Mouse (Mus musculus) heart, postnatal 25 days (tissue): ENCODE measurements around the gene Fgd2. TPM values are rescaled to one million over a fixed set of nuclear protein-coding genes. Genes with fewer than 3 reads are reported as not detected.

Experiments
- DNase-seq: peaks from one replicate; pipeline ENCODE4 v3.0.0; 2022; ENCODE audit warnings: low spot score
- intact Hi-C: fragments of 180-260 bp; cut with DNase I; formaldehyde crosslinking; loops from one replicate; pipeline ENCODE4 v1.15.1; 2025
- total RNA-seq, 2 experiments: library from RNA; stranded (reverse); gene quantifications; 2 replicates each; pipeline ENCODE4 v1.2.3; 2021

Gene Fgd2
- total RNA-seq, 2 experiments from 2014 or later, result 1.8 to 2.7 TPM

- intact Hi-C loops, result no loop called here
- DNase-seq, result no peak
These were observed 58.2 kb downstream of the Fgd2 start for GRCm38 (mm10) chr17:29418758-29419380.

- DNase-seq, result no peak
- intact Hi-C loops, result loop anchor here (5.0 kb wide), 1 partner anchor 37 kb away; no protein-coding TSS in a partner anchor
These were observed 59.4 kb downstream of the Fgd2 start for GRCm38 (mm10) chr17:29419976-29420739.

GRCm38 (mm10) chr17:29421319-29421718 is 60.6 kb downstream of the Fgd2 start:
- intact Hi-C loops, result loop anchor here (5.0 kb wide), 1 partner anchor 36 kb away; no protein-coding TSS in a partner anchor
- no peak for DNase-seq

- intact Hi-C loops, result loop anchor here (5.0 kb wide), 1 partner anchor 35 kb away; no protein-coding TSS in a partner anchor
- DNase-seq, result no peak
These were observed 61.6 kb downstream of the Fgd2 start for GRCm38 (mm10) chr17:29422337-29422736.

- intact Hi-C loops, result loop anchor here (5.0 kb wide), 1 partner anchor 34 kb away; no protein-coding TSS in a partner anchor
- peak; percentile 52 for DNase-seq
These were observed 62.3 kb downstream of the Fgd2 start for GRCm38 (mm10) chr17:29422912-29423504.

GRCm38 (mm10) chr17:29423991-29424390 is 63.3 kb downstream of the Fgd2 start:
- DNase-seq, result no peak

GRCm38 (mm10) chr17:29425345-29425744 is 64.6 kb downstream of the Fgd2 start:
- no peak for DNase-seq
- intact Hi-C loops, result no loop called here

More at GRCm38 (mm10) chr17:29423991-29424390, 63.3 kb downstream of the Fgd2 start:
- intact Hi-C loops, result loop anchor here (5.0 kb wide), 1 partner anchor 33 kb away; no protein-coding TSS in a partner anchor

- intact Hi-C loops, result no loop called here
- no peak for DNase-seq
These were observed 67.5 kb downstream of the Fgd2 start for GRCm38 (mm10) chr17:29428213-29428612.

- intact Hi-C loops, result no loop called here
- no peak for DNase-seq
These were observed 68.1 kb downstream of the Fgd2 start for GRCm38 (mm10) chr17:29428826-29429225.

Other genes with a start within 250 kb of the Fgd2 start
- under 1 TPM; 0.13 to 0.39 TPM for gene Rab44, start 246.8 kb upstream of the Fgd2 start, total RNA-seq
- 1 to 10 TPM; 5.1 to 5.6 TPM for gene Cpne5, start 122.7 kb upstream of the Fgd2 start, total RNA-seq
- 10 to 100 TPM; 29.0 to 29.6 TPM for gene Ppil1, start 96.7 kb upstream of the Fgd2 start, total RNA-seq
- 100 to 1,000 TPM; 192 to 222 TPM for gene BC004004, start 92.1 kb upstream of the Fgd2 start, total RNA-seq
- gene Pi16, start 43.2 kb upstream of the Fgd2 start, total RNA-seq, result 10 to 100 TPM; 32.6 to 45.8 TPM
- gene Mtch1, start 13.0 kb upstream of the Fgd2 start, total RNA-seq, result 100 to 1,000 TPM; 220 TPM
- 10 to 100 TPM; 22.1 to 32.7 TPM for gene Pim1, start 129.8 kb downstream of the Fgd2 start, total RNA-seq
- gene Gm17657, start 188.7 kb downstream of the Fgd2 start, total RNA-seq, result not detected
- gene Tbc1d22b, start 188.9 kb downstream of the Fgd2 start, total RNA-seq, result 10 to 100 TPM; 12.7 to 13.3 TPM
- gene Tmem217, start 191.5 kb downstream of the Fgd2 start, total RNA-seq, result not detected